Mouse (Mus musculus) ES-Bruce4 (cell line): Measurements from ENCODE around the gene Cc2d2b. TPM values are rescaled to one million over a fixed set of nuclear protein-coding genes. Genes with fewer than 3 reads are reported as not detected.

Experiments used
- H3K27ac ChIP-seq: 2 replicates; pipeline ENCODE4 v1.5.1; 2012; ENCODE audit warnings: low read length, inconsistent platforms; ENCODE audit not compliant: insufficient read depth
- H3K27me3 ChIP-seq: 2 replicates; pipeline ENCODE4 v1.6.1; 2012; ENCODE audit warnings: mild to moderate bottlenecking, low read length, inconsistent platforms; ENCODE audit not compliant: control insufficient read depth, poor library complexity, insufficient read depth, severe bottlenecking
- H3K36me3 ChIP-seq: 2 replicates; pipeline ENCODE4 v1.6.1; 2012; ENCODE audit warnings: inconsistent platforms, mild to moderate bottlenecking, low read length, moderate library complexity; ENCODE audit not compliant: control insufficient read depth, poor library complexity, insufficient read depth, severe bottlenecking
- H3K4me1 ChIP-seq: one replicate; pipeline ENCODE4 v1.8.1; 2011; ENCODE audit warnings: low read length; ENCODE audit not compliant: control insufficient read depth, insufficient read depth
- H3K4me3 ChIP-seq: 2 replicates; pipeline ENCODE4 v1.5.1; 2011; ENCODE audit warnings: low read depth, mild to moderate bottlenecking, low read length
- H3K9ac ChIP-seq: 2 replicates; pipeline ENCODE4 v1.6.1; 2012; ENCODE audit warnings: low read depth, mild to moderate bottlenecking, inconsistent platforms; ENCODE audit not compliant: poor library complexity, severe bottlenecking
- H3K9me3 ChIP-seq: replicated peaks from 2 replicates; pipeline ENCODE4 v1.6.1; 2012; ENCODE audit warnings: mild to moderate bottlenecking, low read length, inconsistent platforms; ENCODE audit not compliant: control insufficient read depth, poor library complexity, insufficient read depth, severe bottlenecking
- CTCF ChIP-seq: IDR thresholded peaks from one replicate; pipeline ENCODE4 v1.8.1; 2011; ENCODE audit warnings: low read depth, low read length
- EP300 ChIP-seq: IDR thresholded peaks from 2 replicates; pipeline ENCODE4 v1.6.1; 2011; ENCODE audit warnings: low read depth, low read length; ENCODE audit not compliant: insufficient read depth
- POLR2A ChIP-seq: IDR thresholded peaks from one replicate; pipeline ENCODE4 v1.8.1; 2011; ENCODE audit warnings: low read length; ENCODE audit not compliant: insufficient read depth
- polyA plus RNA-seq: library from polyadenylated mRNA; stranded (reverse); fragments of >200 nt; gene quantifications from 2 replicates; pipeline ENCODE4 v1.2.4, GENCODE M21; 2011; ENCODE audit warnings: low read depth; ENCODE audit not compliant: missing spikeins, insufficient read depth, insufficient read length

Gene Cc2d2b
- polyA plus RNA-seq, 1 experiment, result 0.60 TPM

DNA sequence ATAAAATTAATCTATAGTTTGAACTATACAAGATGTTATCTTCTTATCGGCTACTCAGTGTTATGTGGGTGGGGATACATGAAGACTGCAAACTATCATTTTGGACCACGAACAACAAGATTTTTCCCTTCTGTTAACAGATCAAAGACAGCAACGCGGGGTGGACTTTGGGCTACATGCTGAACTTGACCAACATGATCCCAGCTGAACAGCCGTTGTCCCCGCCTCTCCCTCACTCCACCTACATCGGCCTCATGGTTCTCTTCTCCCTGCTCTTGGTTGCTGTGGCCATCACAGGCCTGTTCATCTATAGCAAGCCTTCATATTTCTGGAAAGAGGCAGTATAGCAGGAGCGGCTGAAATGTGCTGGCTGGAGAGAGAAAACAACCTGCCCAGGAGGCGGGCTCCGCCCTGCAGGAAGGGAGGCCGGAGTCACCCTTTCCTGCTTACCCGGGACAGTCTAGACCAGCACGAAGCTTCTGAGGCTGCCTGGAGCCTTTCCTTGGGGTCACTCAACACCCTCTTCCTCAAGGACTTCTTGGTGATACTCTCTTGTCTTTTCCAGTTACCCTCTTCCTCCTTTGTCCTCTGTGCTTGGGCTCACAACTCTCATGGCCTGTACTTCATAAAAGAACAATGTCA, 9.7 kb upstream of the Cc2d2b start:
- no peak overlapping the region for H3K9ac ChIP-seq
- H3K27me3 ChIP-seq, result no peaks in the 10 kb centered on the region
- no peaks in the 10 kb centered on the region for H3K4me1 ChIP-seq
- H3K36me3 ChIP-seq, result no peaks in the 10 kb centered on the region
- TF ChIP-seq POLR2A (no peak), EP300 (no peak), CTCF (no peak)
- H3K27ac ChIP-seq, result no peak overlapping the region
- H3K9me3 ChIP-seq, result no peaks in the 10 kb centered on the region
- no peak overlapping the region for H3K4me3 ChIP-seq

DNA sequence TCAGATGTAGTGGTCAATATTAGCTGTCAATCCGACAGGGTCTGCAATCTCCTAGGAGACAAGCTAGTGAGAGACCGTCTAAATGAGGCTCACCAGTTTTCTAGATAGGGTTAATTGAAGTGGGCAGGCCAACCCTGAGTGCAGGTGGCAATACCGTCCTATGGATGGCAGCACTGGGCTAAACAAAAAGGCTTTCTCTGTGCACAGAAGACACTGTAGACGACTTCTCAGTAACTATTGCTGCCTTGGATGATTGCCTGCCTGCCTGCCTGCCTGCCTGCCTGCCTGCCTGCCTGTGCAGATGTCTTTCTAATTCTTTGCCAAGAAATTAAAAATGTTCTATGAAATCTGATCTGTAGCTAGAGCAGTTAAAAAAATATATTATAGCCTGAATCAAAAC, 1.9 kb upstream of the Cc2d2b start:
- Histone ChIP-seq H3K36me3 (no peaks in the 10 kb centered on the region), H3K27ac (no peak overlapping the region), H3K4me1 (no peaks in the 10 kb centered on the region), H3K27me3 (no peaks in the 10 kb centered on the region), H3K4me3 (no peak overlapping the region), H3K9me3 (no peaks in the 10 kb centered on the region), H3K9ac (no peak overlapping the region)
- TF ChIP-seq POLR2A (no peak), CTCF (peak; percentile 33)

DNA sequence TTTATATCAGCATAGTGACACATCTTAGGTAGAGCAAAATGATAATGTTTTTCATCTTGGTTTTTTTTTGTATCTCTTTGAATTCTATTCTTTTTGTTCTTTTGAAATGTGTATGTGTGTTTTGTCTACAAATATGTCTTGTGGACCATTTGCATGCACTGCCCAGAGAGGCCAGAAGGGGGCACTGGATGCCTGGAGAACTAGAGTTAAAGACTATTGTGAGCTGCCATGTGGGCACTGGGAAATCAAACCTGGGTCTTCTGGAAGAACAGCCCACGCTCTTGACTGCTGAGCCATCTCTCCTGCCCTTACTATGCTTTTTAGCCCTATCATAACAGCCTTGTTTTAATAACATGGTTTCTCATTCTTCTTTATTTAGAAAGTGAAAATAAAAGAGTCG, 5.8 kb downstream of the Cc2d2b start:
- H3K4me1 ChIP-seq, result no peaks in the 10 kb centered on the region
- no peak overlapping the region for H3K4me3 ChIP-seq
- no peak overlapping the region for H3K27ac ChIP-seq
- no peaks in the 10 kb centered on the region for H3K36me3 ChIP-seq
- no peaks in the 10 kb centered on the region for H3K27me3 ChIP-seq
- TF ChIP-seq CTCF (peak; percentile 87), POLR2A (no peak)
- no peak overlapping the region for H3K9ac ChIP-seq
- H3K9me3 ChIP-seq, result no peaks in the 10 kb centered on the region

DNA sequence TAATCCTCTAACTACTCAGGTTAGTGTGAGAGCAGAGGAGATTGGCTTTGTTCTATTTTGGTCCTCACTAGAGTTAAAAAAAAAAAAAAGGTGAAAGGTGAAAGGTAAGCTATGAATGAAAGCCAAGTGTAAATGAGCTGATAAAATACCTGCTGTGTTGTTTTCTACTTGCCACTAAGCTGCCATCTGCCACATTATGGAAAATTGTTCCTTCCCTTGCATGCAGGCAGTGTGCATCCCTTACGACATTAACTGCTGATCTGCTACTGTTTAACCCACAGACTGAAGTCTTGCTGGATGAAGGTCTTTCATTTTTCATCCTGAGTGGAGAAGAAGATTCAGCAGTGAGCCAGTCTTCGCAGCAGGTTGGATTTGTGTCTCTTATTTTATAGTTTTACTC, 11.5 kb downstream of the Cc2d2b start:
- no peak for TF ChIP-seq CTCF
- TF ChIP-seq POLR2A, result no peak
- TF ChIP-seq EP300, result no peak

DNA sequence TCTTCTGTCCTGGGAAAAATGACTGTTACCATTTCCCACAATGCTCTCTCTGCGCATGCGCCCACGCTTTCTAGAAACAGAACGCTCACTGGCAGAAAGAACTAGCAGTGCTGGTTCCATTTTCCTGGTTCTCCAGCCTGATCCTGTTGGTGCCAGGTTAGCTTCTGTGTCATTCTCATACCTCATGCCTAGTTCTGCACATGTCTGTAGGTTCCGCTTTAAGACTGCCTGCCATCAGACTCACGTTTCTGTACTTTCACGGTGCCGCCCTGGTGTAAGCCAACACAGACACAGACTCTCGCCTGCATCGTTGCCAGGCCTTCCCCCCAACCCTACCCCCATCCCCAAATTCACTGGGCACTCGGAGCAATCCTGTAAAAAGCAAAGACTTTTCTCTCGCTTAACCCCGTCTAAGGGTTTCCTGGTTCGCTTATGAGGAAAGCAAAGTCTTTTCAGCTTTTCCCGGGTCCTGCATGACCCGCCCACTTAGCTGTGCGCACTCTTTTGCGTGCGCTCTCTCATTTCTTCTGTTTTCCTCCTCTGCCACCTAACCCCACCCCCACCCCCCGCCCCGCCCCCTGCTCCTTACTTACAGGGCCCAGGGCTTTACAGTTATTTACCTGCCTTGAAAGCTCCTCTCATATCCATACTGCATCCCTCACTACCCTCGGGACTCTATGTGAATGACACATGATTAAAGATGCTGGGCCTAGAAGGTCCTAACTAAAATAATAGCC, 13.6 kb downstream of the Cc2d2b start:
- no peaks in the 10 kb centered on the region for H3K36me3 ChIP-seq
- no peak overlapping the region for H3K27ac ChIP-seq
- H3K4me1 ChIP-seq, result no peaks in the 10 kb centered on the region
- H3K4me3 ChIP-seq, result peak overlapping the region; percentile 49
- H3K27me3 ChIP-seq, result no peaks in the 10 kb centered on the region; the same call in 1 of the 2 replicates
- no peaks in the 10 kb centered on the region for H3K9me3 ChIP-seq
- no peak for TF ChIP-seq EP300
- TF ChIP-seq POLR2A, result no peak
- no peak for TF ChIP-seq CTCF
- peak overlapping the region; percentile 16; the same call in 1 of the 2 replicates for H3K9ac ChIP-seq

More for the DNA sequence above, 11.5 kb downstream of the Cc2d2b start:
- Histone ChIP-seq H3K4me3 (no peak overlapping the region), H3K27ac (no peak overlapping the region), H3K36me3 (no peaks in the 10 kb centered on the region), H3K9ac (no peak overlapping the region), H3K9me3 (no peaks in the 10 kb centered on the region), H3K4me1 (no peaks in the 10 kb centered on the region), H3K27me3 (no peaks in the 10 kb centered on the region; the same call in 1 of the 2 replicates)

DNA sequence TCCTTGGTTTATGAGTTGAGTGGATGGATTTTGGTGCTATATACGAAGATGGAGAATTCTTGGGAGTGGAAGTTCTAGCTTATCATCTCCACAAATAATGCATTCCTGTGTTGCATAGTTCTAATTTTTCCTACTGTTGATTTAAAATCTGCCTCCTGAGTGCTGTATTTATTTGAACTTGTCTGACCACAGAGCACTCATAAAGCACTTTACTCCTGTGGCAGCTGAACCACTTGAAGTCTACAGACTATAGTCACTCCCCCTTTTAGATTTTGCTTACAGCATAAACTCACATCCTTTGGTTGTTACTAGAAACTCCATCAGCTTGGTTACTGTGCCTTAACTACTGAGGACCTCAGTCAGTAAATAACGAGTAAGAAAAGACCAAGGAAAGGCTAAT, 18.6 kb downstream of the Cc2d2b start:
- H3K9me3 ChIP-seq, result no peaks in the 10 kb centered on the region
- H3K27ac ChIP-seq, result no peak overlapping the region
- H3K27me3 ChIP-seq, result no peaks in the 10 kb centered on the region; the same call in 1 of the 2 replicates
- H3K36me3 ChIP-seq, result no peaks in the 10 kb centered on the region
- no peak overlapping the region for H3K9ac ChIP-seq
- H3K4me1 ChIP-seq, result no peaks in the 10 kb centered on the region
- no peak overlapping the region for H3K4me3 ChIP-seq
- TF ChIP-seq CTCF (no peak), EP300 (no peak), POLR2A (no peak)
